Mouse (Mus musculus): ENCODE measurements around the gene Kdf1.

DNA sequence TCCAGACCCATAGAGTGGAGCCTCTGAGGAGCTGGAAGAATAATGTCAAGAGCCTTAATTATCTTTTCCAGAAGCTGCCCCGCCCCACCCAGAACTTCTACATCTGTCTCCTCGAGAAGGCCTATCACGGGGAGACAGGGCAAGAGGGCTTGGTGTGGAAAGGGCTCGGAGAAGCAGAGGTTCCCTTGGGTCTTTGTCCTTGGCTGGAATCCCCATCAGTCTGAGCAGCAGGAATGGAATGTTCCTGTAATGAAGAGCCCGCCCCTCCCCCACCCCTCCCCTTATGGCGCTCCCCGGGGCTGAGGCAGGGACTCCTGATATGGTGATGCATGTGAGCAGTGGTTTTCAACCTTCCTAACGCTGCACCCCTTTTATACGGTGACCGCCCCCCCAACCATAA is 27.0 kb upstream of the Kdf1 start:
- no peak for TF ChIP-seq CTCF (IDR thresholded peaks at IDR 0.05; ENCODE audit: borderline replicate concordance, control insufficient read depth, extremely low read depth, insufficient read depth, low read length, poor library complexity)
- no peak for TF ChIP-seq POLR2A (IDR thresholded peaks at IDR 0.05; ENCODE audit: control insufficient read depth, extremely low read depth, insufficient read depth, low read length, poor library complexity)
